In the genomic region with DNA sequence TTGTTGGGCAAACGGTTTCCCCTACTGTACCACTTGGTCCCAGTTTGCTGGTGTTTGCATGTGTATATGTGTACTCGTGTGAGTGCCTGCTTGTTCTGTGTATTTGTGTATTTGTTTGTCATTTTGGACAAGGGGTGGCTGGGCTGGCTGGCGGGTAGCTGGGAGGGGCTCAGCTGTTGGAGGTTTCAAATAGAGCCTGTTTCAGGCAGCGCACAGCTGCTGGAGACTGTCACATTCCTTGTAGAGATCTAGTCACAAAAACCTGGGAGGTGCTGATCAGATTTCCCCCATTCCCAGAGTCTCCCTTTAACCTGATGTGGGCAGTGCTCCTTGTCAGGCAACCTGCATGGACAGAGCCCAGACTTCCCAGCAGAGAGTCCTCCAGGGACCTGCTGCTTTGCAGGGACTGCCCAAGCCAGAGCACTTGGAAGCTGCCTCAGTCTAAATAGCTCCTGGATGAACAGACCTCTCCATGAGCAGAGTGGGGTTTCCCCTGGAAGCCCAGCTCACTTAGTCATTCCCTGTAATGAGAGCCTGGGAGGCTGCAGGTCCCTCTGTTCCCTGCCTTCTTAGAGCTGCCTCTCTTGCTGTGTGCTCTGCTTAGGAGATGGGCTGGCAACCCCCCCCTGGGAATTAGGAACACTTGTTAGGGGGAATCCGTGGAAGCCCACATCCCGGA, we compare ENCODE assay signal across 8 mouse cellular contexts. TPM values are rescaled to one million over a fixed set of nuclear protein-coding genes. Genes with fewer than 3 reads are reported as not detected.
A peak's percentile ranks its signal among the peaks of the same experiment; 100 is the strongest.
DNase-seq lines count a peak whose midpoint lies in the region; ATAC-seq and TF ChIP-seq lines count a peak whose summit lies in the region.

No protein-coding gene starts in this region.

- no peaks in the 10 kb centered on the region for H3K36me3 ChIP-seq in lung, embryonic 15.5 days
- no peaks in the 10 kb centered on the region for H3K36me3 ChIP-seq in forebrain, embryonic 16.5 days (ENCODE audit: control insufficient read depth, insufficient read depth)
- no peaks in the 10 kb centered on the region for H3K36me3 ChIP-seq in hindbrain, postnatal 0 days (ENCODE audit: insufficient read depth, low read length)

- H3K27me3 ChIP-seq in lung, embryonic 15.5 days: peaks cover 39% of the 10 kb centered on the region
- H3K27me3 ChIP-seq in forebrain, embryonic 16.5 days (replicated peaks; ENCODE audit: control insufficient read depth, insufficient read depth, low read length): no peaks in the 10 kb centered on the region
- H3K27me3 ChIP-seq in hindbrain, postnatal 0 days (ENCODE audit: insufficient read depth, low read length): no peaks in the 10 kb centered on the region

- no peak overlapping the region for H3K9ac ChIP-seq in lung, embryonic 15.5 days
- peak overlapping the region; percentile 67 for H3K9ac ChIP-seq in forebrain, embryonic 16.5 days (replicated peaks; ENCODE audit: low read depth, low read length)
- peak overlapping the region; percentile 59 for H3K9ac ChIP-seq in hindbrain, postnatal 0 days (replicated peaks; ENCODE audit: low read length)

- peaks cover 44% of the 10 kb centered on the region for H3K4me1 ChIP-seq in lung, embryonic 15.5 days
- peaks cover 9% of the 10 kb centered on the region for H3K4me1 ChIP-seq in lung, adult 2 months (ENCODE audit: control insufficient read depth, insufficient read depth, low read length)
- H3K4me1 ChIP-seq in forebrain, embryonic 16.5 days (replicated peaks; ENCODE audit: control insufficient read depth, insufficient read depth, low read length): peaks cover 57% of the 10 kb centered on the region
- H3K4me1 ChIP-seq in hindbrain, postnatal 0 days (ENCODE audit: insufficient read depth, low read length): peaks cover 15% of the 10 kb centered on the region

- DNase-seq in lung, adult 2 months: no peak
- DNase-seq in hindbrain, postnatal 0 days (ENCODE audit: low spot score): peak; percentile 28
- DNase-seq in skeletal muscle tissue, adult 2 months (ENCODE audit: low read depth, low spot score): peak; percentile 30
- DNase-seq in cerebellum, adult 8-10 months: no peak
- DNase-seq in cerebellum, adult 11-12 months: no peak

- no peak overlapping the region for H3K4me3 ChIP-seq in lung, embryonic 15.5 days
- H3K4me3 ChIP-seq in lung, adult 2 months (replicated peaks; ENCODE audit: extremely low read depth, low read depth, low read length): no peak overlapping the region
- peak overlapping the region; percentile 62 for H3K4me3 ChIP-seq in forebrain, embryonic 16.5 days (replicated peaks; ENCODE audit: low read length)
- peak overlapping the region; percentile 57 for H3K4me3 ChIP-seq in hindbrain, postnatal 0 days (ENCODE audit: low read length)

- no peak for ATAC-seq in lung, embryonic 15.5 days (ENCODE audit: borderline replicate concordance, extremely low read depth, low FRiP score, low TSS enrichment)
- ATAC-seq in forebrain, embryonic 16.5 days: no peak
- ATAC-seq in hindbrain, postnatal 0 days: no peak
- ATAC-seq in monocyte, adult 5-6 weeks (replicated peaks; ENCODE audit: insufficient number of reproducible peaks, low FRiP score, low TSS enrichment, poor library complexity, severe bottlenecking): no peak

- peak overlapping the region; percentile 89 for H3K4me2 ChIP-seq in lung, embryonic 15.5 days
- H3K4me2 ChIP-seq in forebrain, embryonic 16.5 days (ENCODE audit: low read length): peak overlapping the region; percentile 94
- H3K4me2 ChIP-seq in hindbrain, postnatal 0 days (ENCODE audit: low read depth, low read length): peak overlapping the region; percentile 74

- 28% methylated on average over 6 of the region's 6 CpGs for whole genome bisulfite sequencing in lung, embryonic 15.5 days
- WGBS in lung, adult 2 months: 31% methylated on average over 6 of the region's 6 CpGs
- 16% methylated on average over 6 of the region's 6 CpGs for WGBS in forebrain, embryonic 16.5 days
- 10% methylated on average over 6 of the region's 6 CpGs for WGBS in hindbrain, postnatal 0 days

- no peaks in the 10 kb centered on the region for H3K9me3 ChIP-seq in lung, embryonic 15.5 days
- no peaks in the 10 kb centered on the region for H3K9me3 ChIP-seq in forebrain, embryonic 16.5 days (ENCODE audit: control insufficient read depth, low read length)
- no peaks in the 10 kb centered on the region for H3K9me3 ChIP-seq in hindbrain, postnatal 0 days (ENCODE audit: low read length)

- no peak overlapping the region for H3K27ac ChIP-seq in lung, embryonic 15.5 days
- H3K27ac ChIP-seq in forebrain, embryonic 16.5 days (ENCODE audit: low read length): peak overlapping the region; percentile 39
- peak overlapping the region; percentile 60; the same call in 1 of the 2 replicates for H3K27ac ChIP-seq in hindbrain, postnatal 0 days

- no peak for TF ChIP-seq CTCF in lung, adult 2 months (IDR thresholded peaks at IDR 0.05; ENCODE audit: insufficient read depth, low read length)
- TF ChIP-seq CTCF in hindbrain, postnatal 0 days (IDR thresholded peaks at IDR 0.05; ENCODE audit: low read depth): no peak

- no peak for TF ChIP-seq POLR2A in lung, adult 2 months (IDR thresholded peaks at IDR 0.05; ENCODE audit: borderline replicate concordance, extremely low read depth, low read depth, low read length)

RNA-seq across cellular contexts. Expression of a gene that starts 2.6 kb away (rescaled TPM):
- 1.1 and 1.2 TPM in 2 replicates for polyA plus RNA-seq in lung, embryonic 15.5 days (2015; fragmentation: Nextera tagmentation; extraction: Ambion mirVana)
- 6.8 and 7.1 TPM in 2 replicates for polyA plus RNA-seq in lung, adult 2 months (2012; rRNA removed)
- 8.1 and 8.2 TPM in 2 replicates for polyA plus RNA-seq in forebrain, embryonic 16.5 days (2015; fragmentation: Nextera tagmentation; extraction: Ambion mirVana)
- 20.8 and 27.3 TPM in 2 replicates for total RNA-seq in hindbrain, postnatal 0 days (2014; rRNA removed)
- 7.2 and 7.4 TPM in 2 replicates for polyA plus RNA-seq in hindbrain, postnatal 0 days (2015; fragmentation: Nextera tagmentation; extraction: Ambion mirVana)
- total RNA-seq in monocyte, adult 5-6 weeks (2017): not detected in 3 replicates

Comparison
In these comparisons a context has a peak if more than half of its experiments do, and no peak if none do; other contexts are left out.
1. H3K4me3 ChIP-seq: peak in forebrain, embryonic 16.5 days (single experiment) and hindbrain, postnatal 0 days (single experiment); none in lung, embryonic 15.5 days (single experiment) and lung, adult 2 months (single experiment).
2. DNase-seq: peak in hindbrain, postnatal 0 days (single experiment) and skeletal muscle tissue, adult 2 months (single experiment); none in lung, adult 2 months (single experiment), cerebellum, adult 8-10 months (single experiment) and cerebellum, adult 11-12 months (single experiment).
3. Peak in every context shown above with its lines, with median percentiles within 50 percentile points of each other: H3K4me2 ChIP-seq.